8 mouse cellular contexts compared by ENCODE assay signal in the genomic region with DNA sequence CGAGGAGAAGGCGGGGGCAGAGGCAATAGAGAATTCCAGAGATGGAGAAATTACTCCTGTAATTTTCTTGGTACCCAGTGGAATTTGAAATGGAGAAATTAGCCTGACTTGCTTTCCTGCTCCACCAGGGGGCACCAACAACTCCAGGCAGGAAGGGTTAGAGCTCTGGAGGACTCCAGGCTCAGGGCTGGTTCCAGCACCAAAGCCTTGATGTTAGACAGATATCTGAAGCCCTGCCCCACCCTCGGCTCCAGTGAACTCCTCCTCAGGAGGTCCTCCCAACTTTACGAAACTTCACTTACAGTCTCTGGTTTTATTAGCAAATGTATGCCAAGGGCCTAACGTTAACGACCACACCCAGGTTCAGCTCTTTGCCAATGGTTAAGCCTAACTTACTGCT. TPM values are rescaled to one million over a fixed set of nuclear protein-coding genes. Genes with fewer than 3 reads are reported as not detected.
DNase-seq lines count a peak whose midpoint lies in the region; ATAC-seq and TF ChIP-seq lines count a peak whose summit lies in the region.

No protein-coding gene starts in this region.

- TF ChIP-seq CTCF in hindbrain, postnatal 0 days (IDR thresholded peaks at IDR 0.05; ENCODE audit: low read depth): peak; percentile 85

- H3K4me1 ChIP-seq in forebrain, embryonic 11.5 days (replicated peaks; ENCODE audit: control insufficient read depth, insufficient read depth, low read length): peaks cover 5% of the 10 kb centered on the region; the same call in 1 of the 2 replicates
- no peaks in the 10 kb centered on the region for H3K4me1 ChIP-seq in hindbrain, postnatal 0 days (ENCODE audit: insufficient read depth, low read length)
- H3K4me1 ChIP-seq in limb, embryonic 15.5 days: peaks cover 3% of the 10 kb centered on the region; the same call in 1 of the 2 replicates

- no peak overlapping the region for H3K27ac ChIP-seq in forebrain, embryonic 11.5 days (ENCODE audit: low read depth, low read length)
- H3K27ac ChIP-seq in hindbrain, postnatal 0 days: no peak overlapping the region
- no peak overlapping the region for H3K27ac ChIP-seq in limb, embryonic 15.5 days

- no peak for ATAC-seq in forebrain, embryonic 11.5 days (replicated peaks; ENCODE audit: low FRiP score)
- peak; percentile 58; the same call in 1 of the 2 replicates for ATAC-seq in hindbrain, postnatal 0 days
- peak; percentile 66 for ATAC-seq in limb, embryonic 15.5 days (ENCODE audit: insufficient number of reproducible peaks, low FRiP score, low TSS enrichment, low read depth)
- no peak for ATAC-seq in activated CD4-positive, CD25-positive, alpha-beta regulatory T cell, adult 4 months

- H3K9ac ChIP-seq in forebrain, embryonic 11.5 days (ENCODE audit: low read length): no peak overlapping the region
- no peak overlapping the region for H3K9ac ChIP-seq in hindbrain, postnatal 0 days (replicated peaks; ENCODE audit: low read length)
- no peak overlapping the region for H3K9ac ChIP-seq in limb, embryonic 15.5 days

- DNase-seq in right cerebral cortex, adult 18-20 months: peak; percentile 68
- no peak for DNase-seq in right cerebral cortex, postnatal 36 days (ENCODE audit: low spot score in 2 of 2)
- peak; percentile 6 for DNase-seq in c-Kit-positive CD71-positive TER-119-negative erythroid progenitor cells, embryonic 14.5 days (ENCODE audit: low read depth)
- DNase-seq in forebrain, embryonic 11.5 days (ENCODE audit: low spot score): peak; percentile 85
- DNase-seq in hindbrain, postnatal 0 days (ENCODE audit: low spot score): peak; percentile 80
- DNase-seq in retina, postnatal 1 day: peak; percentile 81

- no peaks in the 10 kb centered on the region for H3K27me3 ChIP-seq in forebrain, embryonic 11.5 days (ENCODE audit: control insufficient read depth, insufficient read depth, low read length)
- H3K27me3 ChIP-seq in hindbrain, postnatal 0 days (ENCODE audit: insufficient read depth, low read length): no peaks in the 10 kb centered on the region
- H3K27me3 ChIP-seq in limb, embryonic 15.5 days: no peaks in the 10 kb centered on the region

- 61% methylated on average over 6 of the region's 6 CpGs for WGBS in forebrain, embryonic 11.5 days
- WGBS in hindbrain, postnatal 0 days: 49% methylated on average over 6 of the region's 6 CpGs
- WGBS in limb, embryonic 15.5 days: 27% methylated on average over 6 of the region's 6 CpGs

- no peak overlapping the region for H3K4me3 ChIP-seq in forebrain, embryonic 11.5 days (ENCODE audit: low read depth, low read length)
- H3K4me3 ChIP-seq in hindbrain, postnatal 0 days (ENCODE audit: low read length): no peak overlapping the region
- no peak overlapping the region for H3K4me3 ChIP-seq in limb, embryonic 15.5 days

- H3K9me3 ChIP-seq in forebrain, embryonic 11.5 days (ENCODE audit: control insufficient read depth, low read length): no peaks in the 10 kb centered on the region; the same call in 1 of the 2 replicates
- no peaks in the 10 kb centered on the region for H3K9me3 ChIP-seq in hindbrain, postnatal 0 days (ENCODE audit: low read length)
- H3K9me3 ChIP-seq in limb, embryonic 15.5 days: no peaks in the 10 kb centered on the region

- H3K36me3 ChIP-seq in forebrain, embryonic 11.5 days (ENCODE audit: control insufficient read depth, insufficient read depth, low read length): no peaks in the 10 kb centered on the region
- peaks cover 3% of the 10 kb centered on the region for H3K36me3 ChIP-seq in hindbrain, postnatal 0 days (ENCODE audit: insufficient read depth, low read length)
- H3K36me3 ChIP-seq in limb, embryonic 15.5 days: 0 out of 2 replicates have a peak, but pooled peaks cover 6% of the 10 kb centered on the region

- H3K4me2 ChIP-seq in forebrain, embryonic 11.5 days (ENCODE audit: low read depth, low read length, severe bottlenecking): no peak overlapping the region
- H3K4me2 ChIP-seq in hindbrain, postnatal 0 days (ENCODE audit: low read depth, low read length): no peak overlapping the region
- no peak overlapping the region for H3K4me2 ChIP-seq in limb, embryonic 15.5 days

RNA-seq across cellular contexts. Expression of a gene that starts 50.4 kb away (rescaled TPM):
- 18.0 and 18.6 TPM in 2 replicates for polyA plus RNA-seq in forebrain, embryonic 11.5 days (2014; fragmentation: Nextera tagmentation; extraction: Ambion mirVana)
- total RNA-seq in hindbrain, postnatal 0 days (2014; rRNA removed): 577 and 607 TPM in 2 replicates
- 127 and 130 TPM in 2 replicates for polyA plus RNA-seq in hindbrain, postnatal 0 days (2015; fragmentation: Nextera tagmentation; extraction: Ambion mirVana)
- polyA plus RNA-seq in limb, embryonic 15.5 days (2015; fragmentation: Nextera tagmentation; extraction: Ambion mirVana): 24.6 and 31.6 TPM in 2 replicates
- polyA plus RNA-seq in activated CD4-positive, CD25-positive, alpha-beta regulatory T cell, adult 4 months (2017; shearing (Covaris generic)): 1 to 10 TPM; 4.0 to 7.6 TPM

Comparison
In these comparisons a context has a peak if more than half of its experiments do, and no peak if none do; other contexts are left out.
1. DNase-seq: peak in right cerebral cortex, adult 18-20 months (single experiment), c-Kit-positive CD71-positive TER-119-negative erythroid progenitor cells, embryonic 14.5 days (single experiment), forebrain, embryonic 11.5 days (single experiment), hindbrain, postnatal 0 days (single experiment) and retina, postnatal 1 day (single experiment); none in right cerebral cortex, postnatal 36 days (0 of 2).
2. ATAC-seq: peak in hindbrain, postnatal 0 days (single experiment) and limb, embryonic 15.5 days (single experiment); none in forebrain, embryonic 11.5 days (single experiment) and activated CD4-positive, CD25-positive, alpha-beta regulatory T cell, adult 4 months (single experiment).